Mouse (Mus musculus) limb, embryonic 14.5 days (tissue): ENCODE measurements around the gene Fbxl13. TPM values are rescaled to one million over a fixed set of nuclear protein-coding genes. Genes with fewer than 3 reads are reported as not detected.
A peak's percentile ranks its signal among the peaks of the same experiment; 100 is the strongest.
"Not testable (repeated sequence)": the region's sequence is repeated elsewhere in the genome, so short reads cannot be mapped to it uniquely, and the experiment has no call there.

Experiments used
- ATAC-seq: fragments of 200-750 bp; cut with Nextera tagmentation; 2 replicates; pipeline ENCODE4 v1.8.0; 2017; ENCODE audit warnings: low read depth, moderate number of reproducible peaks, moderate TSS enrichment; ENCODE audit not compliant: low FRiP score
- DNase-seq: peaks from one replicate; pipeline ENCODE4 v3.0.0-alpha.2; 2015; ENCODE audit warnings: low spot score
- H3K27ac ChIP-seq: fragments of 300-500 bp; sonication (generic); replicated peaks from 2 replicates; pipeline ENCODE4 v1.5.1; 2014; ENCODE audit warnings: low read depth, mild to moderate bottlenecking, low read length, moderate library complexity, mixed read lengths
- H3K27me3 ChIP-seq: fragments of 300-500 bp; sonication (generic); 2 replicates; pipeline ENCODE4 v1.6.1; 2014; ENCODE audit warnings: low read length, mixed read lengths; ENCODE audit not compliant: control insufficient read depth, insufficient read depth
- H3K36me3 ChIP-seq: fragments of 300-500 bp; sonication (generic); 2 replicates; pipeline ENCODE4 v1.6.1; 2014; ENCODE audit warnings: mild to moderate bottlenecking, low read length, moderate library complexity, mixed read lengths; ENCODE audit not compliant: control insufficient read depth, insufficient read depth
- H3K4me1 ChIP-seq: fragments of 300-500 bp; sonication (generic); 2 replicates; pipeline ENCODE4 v1.6.1; 2014; ENCODE audit warnings: antibody characterized with exemption, low read length, mixed read lengths; ENCODE audit not compliant: control insufficient read depth, insufficient read depth
- H3K4me2 ChIP-seq: fragments of 300-500 bp; sonication (generic); replicated peaks from 2 replicates; pipeline ENCODE4 v1.6.1; 2014; ENCODE audit warnings: low read depth, mild to moderate bottlenecking, low read length, moderate library complexity; ENCODE audit not compliant: severe bottlenecking
- H3K4me3 ChIP-seq: fragments of 300-500 bp; sonication (generic); replicated peaks from 2 replicates; pipeline ENCODE4 v1.5.1; 2014; ENCODE audit warnings: low read length
- H3K9ac ChIP-seq: fragments of 300-500 bp; sonication (generic); 2 replicates; pipeline ENCODE4 v1.6.1; 2014; ENCODE audit warnings: mild to moderate bottlenecking, low read depth, low read length, moderate library complexity; ENCODE audit not compliant: severe bottlenecking
- H3K9me3 ChIP-seq: fragments of 300-500 bp; sonication (generic); 2 replicates; pipeline ENCODE4 v1.6.1; 2016; ENCODE audit warnings: low read length; ENCODE audit not compliant: control insufficient read depth
- POLR2A ChIP-seq: fragments of 200-500 bp; IDR thresholded peaks from 2 replicates; pipeline ENCODE4 v1.8.0; 2012; ENCODE audit warnings: inconsistent platforms, mild to moderate bottlenecking, moderate library complexity, borderline replicate concordance; ENCODE audit not compliant: insufficient read depth, insufficient read length; ENCODE audit errors: extremely low read depth
- WGBS: fragments of 180-500 bp; shearing (Covaris S2); extraction: QIAGEN DNeasy Blood & Tissue Kit; methylation state at CpG from one replicate; pipeline ENCODE4 v1.1.7; 2014; 5-methylcytosine and 5-hydroxymethylcytosine counted together
- polyA plus RNA-seq, 2 experiments: library from polyadenylated mRNA; depleted of rRNA in 1 of 2; stranded (reverse) in 1 of 2; unstranded in 1 of 2; fragments of >200 nt; fragmentation: Nextera tagmentation in 1 of 2; extraction: Ambion mirVana in 1 of 2; gene quantifications; 2 replicates each; pipeline versions ENCODE4 v1.2.1 to v1.2.3; 2012 to 2014

Fbxl13 gene
- polyA plus RNA-seq, 2 experiments, result 0.15 to 0.25 TPM

- Histone ChIP-seq H3K27me3 (no peaks in the 10 kb centered on the region), H3K4me3 (no peak overlapping the region), H3K27ac (peak overlapping the region; percentile 52), H3K9me3 (no peaks in the 10 kb centered on the region), H3K9ac (no peak overlapping the region), H3K4me1 (peaks cover 11% of the 10 kb centered on the region), H3K4me2 (no peak overlapping the region), H3K36me3 (no peaks in the 10 kb centered on the region)
- DNase-seq, result peak; percentile 42
- 49% methylated on average over 12 of the region's 12 CpGs for WGBS
- peak; percentile 53 for ATAC-seq
- no peak for TF ChIP-seq POLR2A
Measured at GRCm38 (mm10) chr5:21608311-21609304, 36.8 kb downstream of the Fbxl13 start.

DNA sequence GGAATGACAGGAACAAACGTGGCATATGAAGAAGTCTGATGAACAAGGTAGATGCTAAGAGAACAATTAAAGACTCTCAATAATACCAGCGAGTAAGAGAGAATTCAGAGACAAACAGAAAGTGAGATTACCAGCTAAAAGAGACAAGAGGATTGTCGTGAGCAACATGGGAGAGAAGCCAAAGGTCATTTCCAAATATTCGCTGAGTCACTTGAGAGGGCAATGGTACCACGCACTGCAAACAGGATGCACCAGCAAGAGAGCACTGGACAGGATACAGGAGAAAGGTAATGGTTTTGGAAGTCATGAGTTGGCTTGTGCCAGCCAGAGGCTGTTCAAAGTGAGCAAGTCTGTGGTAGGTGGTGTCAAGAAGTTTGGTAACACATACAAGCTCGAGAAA is 39.5 kb downstream of the Fbxl13 start:
- no peaks in the 10 kb centered on the region for H3K9me3 ChIP-seq
- no peak overlapping the region for H3K4me3 ChIP-seq
- peaks cover 11% of the 10 kb centered on the region for H3K4me1 ChIP-seq
- TF ChIP-seq POLR2A, result no peak
- 79% methylated on average over 6 of the region's 6 CpGs for WGBS
- H3K36me3 ChIP-seq, result no peaks in the 10 kb centered on the region
- no peak for ATAC-seq
- H3K27me3 ChIP-seq, result no peaks in the 10 kb centered on the region
- no peak overlapping the region for H3K4me2 ChIP-seq
- no peak for DNase-seq
- no peak overlapping the region for H3K9ac ChIP-seq
- H3K27ac ChIP-seq, result no peak overlapping the region

DNA sequence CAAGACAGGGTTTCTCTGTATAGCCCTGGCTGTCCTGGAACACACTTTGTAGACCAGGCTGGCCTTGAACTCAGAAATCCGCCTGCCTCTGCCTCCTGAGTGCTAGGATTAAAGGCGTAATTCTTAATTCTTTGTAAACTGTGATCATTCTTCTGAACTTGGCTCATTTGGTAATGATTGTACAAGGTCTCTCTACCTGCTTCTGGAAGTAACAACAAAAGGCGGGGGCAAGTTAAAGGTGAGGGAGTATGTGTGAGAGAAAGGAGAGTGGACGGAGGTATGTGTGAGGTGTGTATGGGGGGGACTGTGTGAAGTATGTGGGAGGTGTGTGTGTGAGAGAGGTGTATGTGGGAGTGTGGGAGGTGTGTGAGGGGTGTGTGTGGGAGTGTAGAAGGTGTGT is 45.5 kb downstream of the Fbxl13 start:
- H3K9me3 ChIP-seq, result no peaks in the 10 kb centered on the region
- TF ChIP-seq POLR2A, result no peak
- no peaks in the 10 kb centered on the region for H3K4me1 ChIP-seq
- no peak overlapping the region for H3K27ac ChIP-seq
- H3K4me2 ChIP-seq, result no peak overlapping the region
- WGBS, result 95% methylated on average over 4 of the region's 4 CpGs
- no peaks in the 10 kb centered on the region for H3K36me3 ChIP-seq
- no peaks in the 10 kb centered on the region for H3K27me3 ChIP-seq
- H3K9ac ChIP-seq, result no peak overlapping the region
- H3K4me3 ChIP-seq, result no peak overlapping the region
- ATAC-seq (no peak), DNase-seq (no peak)

- H3K4me1 ChIP-seq, ATAC-seq, DNase-seq, H3K9ac ChIP-seq, H3K9me3 ChIP-seq, H3K27ac ChIP-seq, H3K27me3 ChIP-seq, H3K4me2 ChIP-seq, H3K36me3 ChIP-seq, H3K4me3 ChIP-seq: not testable (repeated sequence)
- WGBS, result 74% methylated on average over 2 of the region's 2 CpGs
Measured at GRCm38 (mm10) chr5:21599536-21599935, 45.9 kb downstream of the Fbxl13 start.

DNA sequence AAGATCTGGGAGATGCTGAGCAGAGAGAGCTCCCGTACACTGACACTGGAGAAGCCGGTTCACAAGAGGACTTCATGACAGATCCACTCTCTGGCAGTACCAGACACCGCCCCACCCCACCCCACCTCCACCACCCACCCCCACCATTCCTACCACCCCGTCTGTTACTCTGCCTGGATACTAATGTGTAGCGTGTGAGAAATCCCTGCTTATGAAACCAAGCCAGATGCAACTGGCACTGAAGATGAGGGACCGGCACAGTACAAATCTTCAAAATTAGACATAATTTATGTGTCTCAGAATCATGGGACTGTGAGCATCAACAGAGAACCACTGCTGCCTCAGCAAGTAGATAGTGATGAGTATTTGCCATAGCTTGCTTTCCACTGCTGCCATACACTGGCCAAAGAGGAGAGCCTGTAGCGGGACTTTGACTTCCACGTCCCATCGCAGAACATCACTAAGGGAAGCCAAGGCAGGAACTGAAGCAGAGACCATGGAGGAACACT is 52.2 kb downstream of the Fbxl13 start:
- DNase-seq (no peak), ATAC-seq (no peak)
- H3K9me3 ChIP-seq, result no peaks in the 10 kb centered on the region
- H3K4me2 ChIP-seq, result no peak overlapping the region
- no peaks in the 10 kb centered on the region for H3K27me3 ChIP-seq
- 85% methylated on average over 9 of the region's 9 CpGs for WGBS
- H3K4me3 ChIP-seq, result no peak overlapping the region
- no peak for TF ChIP-seq POLR2A
- H3K9ac ChIP-seq, result no peak overlapping the region
- no peaks in the 10 kb centered on the region for H3K36me3 ChIP-seq
- H3K4me1 ChIP-seq, result peaks cover 18% of the 10 kb centered on the region
- H3K27ac ChIP-seq, result no peak overlapping the region
